Mouse (Mus musculus) thymus, adult 2 months (tissue): ENCODE results near the gene Opn4.

ENCODE experiments used
- CTCF ChIP-seq: fragments of 200-500 bp; IDR thresholded peaks from 2 replicates; pipeline ENCODE4 v1.5.1; 2012; ENCODE audit warnings: mild to moderate bottlenecking, control low read depth, low read length, moderate library complexity, borderline replicate concordance; ENCODE audit not compliant: control insufficient read depth, poor library complexity, insufficient read depth; ENCODE audit errors: extremely low read depth
- POLR2A ChIP-seq: fragments of 200-500 bp; IDR thresholded peaks from 2 replicates; pipeline ENCODE4 v1.6.1; 2012; ENCODE audit warnings: mild to moderate bottlenecking, low read length, control low read depth, moderate library complexity; ENCODE audit not compliant: control insufficient read depth, poor library complexity, insufficient read depth; ENCODE audit errors: extremely low read depth

DNA sequence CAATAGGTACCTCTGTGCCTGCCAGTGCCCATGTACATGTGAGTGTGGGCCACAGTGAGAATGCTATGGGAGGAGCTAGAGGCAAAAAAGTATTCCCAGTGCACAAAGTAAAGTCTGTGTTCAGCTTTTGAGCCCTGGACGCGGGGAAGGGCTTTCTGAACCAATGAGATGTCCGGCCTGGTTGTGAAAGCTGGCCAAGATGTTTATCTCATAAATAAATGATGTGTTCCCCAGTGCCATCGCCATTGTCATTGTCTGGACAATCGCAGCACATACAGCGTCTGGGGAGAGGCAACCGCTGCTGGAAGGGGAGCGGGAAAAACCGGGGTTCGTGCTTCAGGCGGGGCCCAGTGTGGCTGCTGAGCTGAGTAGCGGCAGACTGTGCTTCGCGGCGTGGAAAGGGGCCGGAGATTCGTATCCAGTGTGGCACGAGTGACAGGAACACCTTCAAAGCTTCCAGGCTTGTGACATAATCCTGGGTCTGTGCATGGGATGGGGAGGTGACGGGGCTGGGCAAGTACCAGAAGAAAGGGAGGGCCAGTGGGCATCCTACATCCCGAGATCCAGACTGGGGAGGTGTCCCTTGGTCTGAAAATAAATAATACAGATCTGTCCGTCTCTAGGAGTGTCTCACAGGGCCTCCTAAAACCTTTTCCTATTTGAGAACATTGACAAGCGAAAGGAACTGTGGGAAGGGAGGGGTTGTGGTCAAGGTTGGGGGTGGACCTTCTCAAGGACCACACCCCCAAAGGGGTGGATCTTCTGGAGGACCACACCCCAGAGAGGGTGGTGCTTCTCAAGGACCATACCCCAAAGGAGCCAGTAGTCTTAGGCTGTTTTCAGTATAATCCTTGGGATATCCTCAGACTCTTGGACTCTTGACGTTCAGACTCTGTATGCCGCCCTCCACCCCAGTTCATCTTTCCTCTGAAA is 8.9 kb downstream of the Opn4 start:
- TF ChIP-seq CTCF (no peak), POLR2A (no peak)
